Mouse (Mus musculus) forebrain, postnatal 0 days (tissue): ENCODE measurements at regions not wholly inside any gene's neighbourhood (a gene's known extent, or its start where the extent isn't known, plus 50 kb on each side); places are given as distances from the start of the nearest gene placed in this dataset.

Experiments used
- ATAC-seq: fragments of 200-750 bp; cut with Nextera tagmentation; 2 replicates; pipeline ENCODE4 v1.8.0; 2017; ENCODE audit warnings: mild to moderate bottlenecking, moderate library complexity
- DNase-seq: peaks from one replicate; pipeline ENCODE4 v3.0.0-alpha.2; 2015
- H3K27ac ChIP-seq: fragments of 300-500 bp; sonication (generic); 2 replicates; pipeline ENCODE4 v1.5.1; 2014; ENCODE audit warnings: low read depth, mild to moderate bottlenecking, antibody characterized with exemption, low read length, moderate library complexity, mixed read lengths
- H3K27me3 ChIP-seq: fragments of 300-500 bp; sonication (generic); 2 replicates; pipeline ENCODE4 v1.6.1; 2014; ENCODE audit warnings: mild to moderate bottlenecking, low read length, mixed read lengths; ENCODE audit not compliant: insufficient read depth
- H3K36me3 ChIP-seq: fragments of 300-500 bp; sonication (generic); 2 replicates; pipeline ENCODE4 v1.6.1; 2014; ENCODE audit warnings: mild to moderate bottlenecking, moderate library complexity; ENCODE audit not compliant: insufficient read depth
- H3K4me1 ChIP-seq: fragments of 300-500 bp; sonication (generic); 2 replicates; pipeline ENCODE4 v1.6.1; 2014; ENCODE audit warnings: antibody characterized with exemption; ENCODE audit not compliant: insufficient read depth
- H3K4me2 ChIP-seq: fragments of 300-500 bp; sonication (generic); 2 replicates; pipeline ENCODE4 v1.6.1; 2014; ENCODE audit warnings: low read depth, mild to moderate bottlenecking, moderate library complexity
- H3K4me3 ChIP-seq: fragments of 300-500 bp; sonication (generic); 2 replicates; pipeline ENCODE4 v1.5.1; 2014; ENCODE audit warnings: low read depth, low read length, mixed read lengths
- H3K9ac ChIP-seq: fragments of 300-500 bp; sonication (generic); 2 replicates; pipeline ENCODE4 v1.6.1; 2014; ENCODE audit warnings: mild to moderate bottlenecking
- H3K9me3 ChIP-seq: fragments of 300-500 bp; sonication (generic); 2 replicates; pipeline ENCODE4 v1.6.1; 2016; ENCODE audit warnings: low read length
- CTCF ChIP-seq: sonication (generic); IDR thresholded peaks from 2 replicates; pipeline ENCODE4 v1.5.1; 2016; ENCODE audit warnings: antibody characterized with exemption, control low read depth, low read depth
- WGBS: fragments of 180-500 bp; shearing (Covaris S2); extraction: QIAGEN DNeasy Blood & Tissue Kit; methylation state at CpG from one replicate; pipeline ENCODE4 v1.1.7; 2014; 5-methylcytosine and 5-hydroxymethylcytosine counted together

GRCm38 (mm10) chr3:133968176-133968575, 268.1 kb upstream of the Cxxc4 start:
- H3K4me2 ChIP-seq = no peak overlapping the region
- H3K27ac ChIP-seq = no peak overlapping the region
- no peaks in the 10 kb centered on the region for H3K4me1 ChIP-seq
- H3K4me3 ChIP-seq = no peak overlapping the region
- no peak for TF ChIP-seq CTCF
- ATAC-seq (no peak), DNase-seq (peak; percentile 18)
- 37% methylated on average over 6 of the region's 6 CpGs for WGBS
- H3K9ac ChIP-seq = no peak overlapping the region
- H3K36me3 ChIP-seq = no peaks in the 10 kb centered on the region
- H3K27me3 ChIP-seq = no peaks in the 10 kb centered on the region
- no peaks in the 10 kb centered on the region for H3K9me3 ChIP-seq

DNA sequence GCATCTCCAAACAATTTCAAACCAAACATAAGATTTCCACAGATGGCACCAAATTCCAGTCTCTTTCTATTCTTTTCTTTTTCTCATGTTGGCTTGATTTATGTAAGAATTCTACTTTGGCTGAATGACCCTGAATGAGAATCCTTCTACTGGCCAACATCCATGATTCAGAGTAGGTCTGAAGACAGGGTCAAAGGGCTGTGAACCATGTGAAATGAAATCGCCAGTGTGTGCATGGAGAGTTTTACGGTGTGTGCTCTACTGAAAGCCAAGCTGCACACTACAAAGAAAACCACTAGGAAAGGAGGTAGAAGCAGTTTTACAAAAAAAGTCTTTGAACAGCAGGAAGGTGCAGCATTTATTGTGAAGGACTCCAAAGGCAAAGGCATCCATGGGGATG, 263.5 kb upstream of the Cxxc4 start:
- ATAC-seq = no peak
- H3K27ac ChIP-seq = no peak overlapping the region
- no peak for TF ChIP-seq CTCF
- 47% methylated on average over 2 of the region's 2 CpGs for WGBS
- H3K9me3 ChIP-seq = no peaks in the 10 kb centered on the region
- H3K27me3 ChIP-seq = no peaks in the 10 kb centered on the region
- H3K36me3 ChIP-seq = no peaks in the 10 kb centered on the region
- H3K4me2 ChIP-seq = no peak overlapping the region
- DNase-seq = no peak
- no peaks in the 10 kb centered on the region for H3K4me1 ChIP-seq
- H3K4me3 ChIP-seq = no peak overlapping the region
- H3K9ac ChIP-seq = no peak overlapping the region

DNA sequence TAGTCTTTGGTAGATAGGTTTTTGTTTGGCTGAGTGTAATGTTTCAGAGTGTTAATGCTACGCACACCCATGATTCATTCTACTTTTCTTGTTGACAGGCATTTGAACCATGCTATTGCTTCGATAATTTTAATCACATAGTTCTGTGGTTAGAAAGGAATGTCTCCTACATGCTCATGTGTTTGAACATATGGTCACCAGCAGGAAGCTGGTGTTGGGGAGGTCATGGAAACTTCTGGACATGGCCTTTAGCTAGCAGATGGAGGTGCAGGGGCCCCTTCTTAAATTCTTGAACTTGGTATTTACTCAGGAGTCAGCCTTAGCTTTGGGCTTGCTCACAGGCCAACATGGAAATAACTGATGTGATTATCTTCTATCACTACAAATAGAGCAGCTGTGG, 248.6 kb upstream of the Cxxc4 start:
- no peak for DNase-seq
- WGBS = 95% methylated on average over 2 of the region's 2 CpGs

GRCm38 (mm10) chr3:133993971-133994370, 242.3 kb upstream of the Cxxc4 start:
- H3K9ac ChIP-seq = no peak overlapping the region
- 69% methylated on average over 2 of the region's 2 CpGs for WGBS
- no peak overlapping the region for H3K4me2 ChIP-seq
- H3K4me3 ChIP-seq = no peak overlapping the region
- TF ChIP-seq CTCF = no peak
- ATAC-seq (no peak), DNase-seq (no peak)
- H3K4me1 ChIP-seq = no peaks in the 10 kb centered on the region
- H3K36me3 ChIP-seq = no peaks in the 10 kb centered on the region
- no peaks in the 10 kb centered on the region for H3K27me3 ChIP-seq
- no peak overlapping the region for H3K27ac ChIP-seq
- H3K9me3 ChIP-seq = no peaks in the 10 kb centered on the region

More for the DNA sequence above, 248.6 kb upstream of the Cxxc4 start:
- no peak overlapping the region for H3K9ac ChIP-seq
- H3K36me3 ChIP-seq = no peaks in the 10 kb centered on the region
- H3K4me2 ChIP-seq = no peak overlapping the region
- H3K4me3 ChIP-seq = no peak overlapping the region
- no peak for TF ChIP-seq CTCF
- no peaks in the 10 kb centered on the region for H3K4me1 ChIP-seq
- no peak for ATAC-seq
- H3K27me3 ChIP-seq = no peaks in the 10 kb centered on the region
- H3K27ac ChIP-seq = no peak overlapping the region
- no peaks in the 10 kb centered on the region for H3K9me3 ChIP-seq

DNA sequence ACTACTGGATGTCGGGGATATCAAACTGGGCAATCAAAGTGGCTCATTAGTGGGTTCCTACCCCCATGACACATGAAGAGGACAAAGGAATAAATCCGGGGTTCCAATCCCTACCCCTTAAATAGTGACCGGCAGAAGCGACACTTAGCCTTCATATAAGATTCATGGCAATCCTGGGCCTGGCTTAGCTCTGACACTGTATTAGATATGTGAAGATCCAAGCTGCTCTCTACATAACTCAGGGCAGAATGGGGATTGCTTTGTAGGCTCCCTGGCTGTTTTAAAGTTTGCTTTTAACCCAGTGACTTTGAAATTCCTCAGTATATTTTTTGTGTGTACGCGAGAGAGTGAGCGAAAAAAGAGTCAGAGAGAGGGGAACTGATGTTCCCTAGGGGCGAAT, 236.3 kb upstream of the Cxxc4 start:
- Histone ChIP-seq H3K9me3 (no peaks in the 10 kb centered on the region), H3K4me2 (no peak overlapping the region), H3K4me3 (no peak overlapping the region), H3K27me3 (no peaks in the 10 kb centered on the region), H3K9ac (no peak overlapping the region), H3K27ac (no peak overlapping the region), H3K36me3 (no peaks in the 10 kb centered on the region), H3K4me1 (no peaks in the 10 kb centered on the region)
- DNase-seq (no peak), ATAC-seq (no peak)
- no peak for TF ChIP-seq CTCF
- 82% methylated on average over 8 of the region's 8 CpGs for WGBS

- H3K4me2 ChIP-seq = no peak overlapping the region
- no peaks in the 10 kb centered on the region for H3K4me1 ChIP-seq
- ATAC-seq = no peak
- no peaks in the 10 kb centered on the region for H3K36me3 ChIP-seq
- no peak overlapping the region for H3K27ac ChIP-seq
- no peak for DNase-seq
- WGBS = 85% methylated on average over 1 of the region's 1 CpGs
- H3K9me3 ChIP-seq = no peaks in the 10 kb centered on the region
- no peak overlapping the region for H3K4me3 ChIP-seq
- H3K9ac ChIP-seq = no peak overlapping the region
- TF ChIP-seq CTCF = no peak
- H3K27me3 ChIP-seq = no peaks in the 10 kb centered on the region
Observed at GRCm38 (mm10) chr3:134000595-134000994, 235.7 kb upstream of the Cxxc4 start.

- Histone ChIP-seq H3K9me3 (no peaks in the 10 kb centered on the region), H3K9ac (no peak overlapping the region), H3K36me3 (no peaks in the 10 kb centered on the region), H3K27ac (no peak overlapping the region), H3K4me2 (no peak overlapping the region), H3K27me3 (no peaks in the 10 kb centered on the region), H3K4me3 (no peak overlapping the region), H3K4me1 (0 out of 2 replicates have a peak, but pooled peaks cover 4% of the 10 kb centered on the region)
- ATAC-seq (peak; percentile 51), DNase-seq (peak; percentile 16)
- no peak for TF ChIP-seq CTCF
- WGBS = 39% methylated on average over 2 of the region's 2 CpGs
Observed at GRCm38 (mm10) chr3:134014805-134015204, 221.5 kb upstream of the Cxxc4 start.

- peak; percentile 14; the same call in 1 of the 2 replicates for ATAC-seq
- no peaks in the 10 kb centered on the region for H3K9me3 ChIP-seq
- TF ChIP-seq CTCF = no peak
- 0 out of 2 replicates have a peak, but pooled peaks cover 4% of the 10 kb centered on the region for H3K4me1 ChIP-seq
- H3K9ac ChIP-seq = no peak overlapping the region
- H3K27ac ChIP-seq = no peak overlapping the region
- 87% methylated on average over 3 of the region's 3 CpGs for WGBS
- H3K4me2 ChIP-seq = no peak overlapping the region
- no peak for DNase-seq
- no peak overlapping the region for H3K4me3 ChIP-seq
- no peaks in the 10 kb centered on the region for H3K27me3 ChIP-seq
- no peaks in the 10 kb centered on the region for H3K36me3 ChIP-seq
Observed at GRCm38 (mm10) chr3:134015412-134015811, 220.9 kb upstream of the Cxxc4 start.
